Mouse (Mus musculus) G1E (cell line): ENCODE data around the gene Tbc1d30. TPM values are rescaled to one million over a fixed set of nuclear protein-coding genes. Genes with fewer than 3 reads are reported as not detected.

Source experiments
- ATAC-seq: 2 replicates; pipeline ENCODE4 v1.8.0; 2016; ENCODE audit warnings: mild to moderate bottlenecking; ENCODE audit not compliant: insufficient number of reproducible peaks, poor library complexity, low FRiP score, severe bottlenecking; ENCODE audit errors: extremely low read depth
- DNase-seq: peaks from one replicate; pipeline ENCODE4 v3.0.0; 2012; ENCODE audit warnings: low spot score
- H3K27me3 ChIP-seq: 2 replicates; pipeline ENCODE4 v1.6.1; 2012; ENCODE audit warnings: mild to moderate bottlenecking, low read length, inconsistent platforms; ENCODE audit not compliant: insufficient read depth
- H3K36me3 ChIP-seq: replicated peaks from 2 replicates; pipeline ENCODE3; 2012; ENCODE audit warnings: mild to moderate bottlenecking, inconsistent platforms
- H3K4me1 ChIP-seq: 2 replicates; pipeline ENCODE4 v1.6.1; 2012; ENCODE audit warnings: low read depth, low read length, inconsistent platforms, mixed read lengths; ENCODE audit not compliant: insufficient read depth
- H3K4me3 ChIP-seq: 2 replicates; pipeline ENCODE4 v1.5.1; 2012; ENCODE audit warnings: low read depth, mild to moderate bottlenecking, inconsistent platforms, low read length, moderate library complexity, mixed read lengths
- H3K9me3 ChIP-seq: replicated peaks from 2 replicates; pipeline ENCODE4 v1.6.1; 2012; ENCODE audit warnings: inconsistent platforms
- CTCF ChIP-seq: IDR thresholded peaks from 2 replicates; pipeline ENCODE4 v1.5.1; 2012; ENCODE audit warnings: low read depth, low read length, inconsistent platforms, mixed read lengths
- GATA1 ChIP-seq: IDR thresholded peaks from 2 replicates; pipeline ENCODE4 v1.6.1; 2012; ENCODE audit warnings: borderline replicate concordance, low read length, inconsistent platforms, mixed read lengths
- GATA2 ChIP-seq: IDR thresholded peaks from 2 replicates; pipeline ENCODE4 v1.6.1; 2012; ENCODE audit warnings: low read depth, low read length, inconsistent platforms, borderline replicate concordance
- POLR2AphosphoS5 ChIP-seq: IDR thresholded peaks from 2 replicates; pipeline ENCODE4 v1.6.1; 2012; ENCODE audit warnings: low read depth, low read length, inconsistent platforms; ENCODE audit not compliant: insufficient replicate concordance
- TAL1 ChIP-seq: conservative IDR thresholded peaks from 2 replicates; pipeline ENCODE4 v1.6.1; 2012; ENCODE audit warnings: low read depth, low read length, inconsistent platforms, mixed read lengths
- polyA plus RNA-seq: library from polyadenylated mRNA; stranded (reverse); fragments of >175 nt; gene quantifications from 2 replicates; pipeline ENCODE4 v1.2.3, GENCODE M21; 2012
- total RNA-seq, 2 experiments: library from RNA; stranded (forward) in 1 of 2; stranded (reverse) in 1 of 2; fragments of 200-1000 nt in 1 of 2; fragments of >200 nt in 1 of 2; fragmentation: Nextera tagmentation in 1 of 2; gene quantifications; 2 replicates each; pipeline ENCODE4 v1.2.3; 2014 to 2017

The Tbc1d30 gene
- total and polyA plus RNA-seq, 3 experiments: under 0.01 TPM; not detected in 2

- no peaks in the 10 kb centered on the region for H3K27me3 ChIP-seq
- H3K4me3 ChIP-seq: no peak overlapping the region
- TF ChIP-seq TAL1 (no peak), GATA2 (no peak), CTCF (no peak), GATA1 (no peak)
- no peak for DNase-seq
- H3K36me3 ChIP-seq: no peaks in the 10 kb centered on the region
- no peak for ATAC-seq
- H3K9me3 ChIP-seq: peaks cover 64% of the 10 kb centered on the region
- no peaks in the 10 kb centered on the region for H3K4me1 ChIP-seq
Observed at GRCm38 (mm10) chr10:121237377-121237776, 113.7 kb downstream of the Tbc1d30 start.

GRCm38 (mm10) chr10:121235167-121235824 lies 115.8 kb downstream of the Tbc1d30 start:
- Histone ChIP-seq H3K4me3 (no peak overlapping the region), H3K9me3 (peaks cover 71% of the 10 kb centered on the region), H3K4me1 (no peaks in the 10 kb centered on the region), H3K27me3 (no peaks in the 10 kb centered on the region), H3K36me3 (no peaks in the 10 kb centered on the region)
- no peak for DNase-seq
- TF ChIP-seq GATA2: no peak
- TF ChIP-seq CTCF: no peak
- no peak for TF ChIP-seq TAL1
- no peak for TF ChIP-seq GATA1
- TF ChIP-seq POLR2AphosphoS5: no peak
- ATAC-seq: no peak

GRCm38 (mm10) chr10:121234476-121234875 lies 116.6 kb downstream of the Tbc1d30 start:
- H3K27me3 ChIP-seq: no peaks in the 10 kb centered on the region
- ATAC-seq: no peak
- DNase-seq: no peak
- no peak for TF ChIP-seq CTCF
- TF ChIP-seq TAL1: no peak
- TF ChIP-seq GATA2: no peak
- TF ChIP-seq GATA1: no peak
- H3K9me3 ChIP-seq: peaks cover 71% of the 10 kb centered on the region
- H3K36me3 ChIP-seq: no peaks in the 10 kb centered on the region
- no peak overlapping the region for H3K4me3 ChIP-seq
- no peaks in the 10 kb centered on the region for H3K4me1 ChIP-seq

- no peaks in the 10 kb centered on the region for H3K36me3 ChIP-seq
- DNase-seq: no peak
- TF ChIP-seq POLR2AphosphoS5 (no peak), CTCF (no peak), GATA1 (no peak), TAL1 (no peak), GATA2 (no peak)
- no peaks in the 10 kb centered on the region for H3K4me1 ChIP-seq
- H3K9me3 ChIP-seq: peaks cover 74% of the 10 kb centered on the region
- no peaks in the 10 kb centered on the region for H3K27me3 ChIP-seq
- no peak overlapping the region for H3K4me3 ChIP-seq
- ATAC-seq: no peak
Observed at GRCm38 (mm10) chr10:121228422-121228953, 122.6 kb downstream of the Tbc1d30 start.

DNA sequence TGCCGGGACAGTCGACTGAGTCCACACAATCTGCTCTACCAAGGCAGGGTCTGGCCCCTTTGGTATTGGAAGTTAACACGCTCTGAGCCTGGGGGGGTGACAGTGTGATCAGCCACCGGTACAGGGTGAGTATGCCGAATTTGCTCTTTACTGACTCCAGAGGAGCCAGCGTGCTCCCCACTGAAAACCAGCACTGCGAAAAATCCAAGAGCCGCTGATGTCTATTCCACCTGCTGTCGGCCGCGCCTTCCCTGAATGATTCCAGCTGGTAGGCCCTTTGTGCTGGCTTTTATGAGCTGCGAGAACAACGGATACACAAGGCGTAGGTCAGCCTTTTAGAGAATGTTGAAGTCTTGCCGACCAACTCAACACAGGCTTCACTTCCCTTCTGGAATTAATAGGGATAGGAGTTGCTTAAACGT lies 123.1 kb downstream of the Tbc1d30 start:
- TF ChIP-seq GATA1 (no peak), TAL1 (no peak)
- peaks cover 76% of the 10 kb centered on the region for H3K9me3 ChIP-seq
- no peak overlapping the region for H3K4me3 ChIP-seq
- H3K36me3 ChIP-seq: no peaks in the 10 kb centered on the region
- DNase-seq (no peak), ATAC-seq (no peak)
- no peaks in the 10 kb centered on the region for H3K27me3 ChIP-seq
- H3K4me1 ChIP-seq: no peaks in the 10 kb centered on the region

GRCm38 (mm10) chr10:121227403-121227802 lies 123.7 kb downstream of the Tbc1d30 start:
- TF ChIP-seq POLR2AphosphoS5: no peak
- no peak for TF ChIP-seq GATA1
- no peak for TF ChIP-seq GATA2
- no peak for TF ChIP-seq TAL1
- no peak for TF ChIP-seq CTCF
- DNase-seq (no peak), ATAC-seq (no peak)
- no peaks in the 10 kb centered on the region for H3K36me3 ChIP-seq
- H3K4me1 ChIP-seq: no peaks in the 10 kb centered on the region
- peaks cover 73% of the 10 kb centered on the region for H3K9me3 ChIP-seq
- H3K4me3 ChIP-seq: no peak overlapping the region
- H3K27me3 ChIP-seq: no peaks in the 10 kb centered on the region

- no peaks in the 10 kb centered on the region for H3K36me3 ChIP-seq
Observed at GRCm38 (mm10) chr10:121225636-121226035, 125.4 kb downstream of the Tbc1d30 start.

More at GRCm38 (mm10) chr10:121225636-121226035, 125.4 kb downstream of the Tbc1d30 start:
- Histone ChIP-seq H3K4me1 (no peaks in the 10 kb centered on the region), H3K4me3 (no peak overlapping the region), H3K9me3 (peaks cover 56% of the 10 kb centered on the region), H3K27me3 (no peaks in the 10 kb centered on the region)
- TF ChIP-seq TAL1: no peak
- no peak for TF ChIP-seq POLR2AphosphoS5
- no peak for TF ChIP-seq CTCF
- TF ChIP-seq GATA2: no peak
- TF ChIP-seq GATA1: no peak
- DNase-seq: no peak
- ATAC-seq: no peak
